Mouse (Mus musculus): ENCODE data around the gene Cfap161.

The Cfap161 gene

GRCm38 (mm10) chr7:83794705-83795104, at the start of gene Cfap161:
Gene Cfap161 (minus strand): TSS chr7:83794880.
- no peak for DNase-seq (ENCODE audit: low spot score)

GRCm38 (mm10) chr7:83842486-83843259, 48.0 kb upstream of the Cfap161 start:
- DNase-seq (ENCODE audit: low spot score), result no peak

DNA sequence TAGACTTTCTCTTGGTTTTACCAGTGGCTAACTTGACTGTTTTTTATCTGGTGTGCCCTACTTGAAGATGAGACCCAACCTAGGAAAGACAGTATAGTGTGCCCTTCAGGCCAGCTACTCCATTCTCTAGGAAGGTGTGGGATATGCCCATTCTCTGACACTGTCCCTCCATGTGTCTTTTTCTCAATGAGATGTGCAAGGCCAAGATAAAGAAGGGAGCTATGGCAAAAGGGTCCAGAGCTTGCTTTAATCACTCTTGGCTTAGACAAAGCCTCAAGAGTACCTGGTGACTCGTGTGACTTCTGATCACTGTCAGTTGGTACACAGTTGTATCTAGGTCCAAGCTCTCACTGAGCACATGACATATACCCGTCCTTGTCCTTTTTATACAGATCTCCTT, 45.4 kb upstream of the Cfap161 start:
- DNase-seq (ENCODE audit: low spot score), result no peak

- DNase-seq (ENCODE audit: low spot score), result no peak
Observed at GRCm38 (mm10) chr7:83838525-83839224, 44.0 kb upstream of the Cfap161 start.

DNA sequence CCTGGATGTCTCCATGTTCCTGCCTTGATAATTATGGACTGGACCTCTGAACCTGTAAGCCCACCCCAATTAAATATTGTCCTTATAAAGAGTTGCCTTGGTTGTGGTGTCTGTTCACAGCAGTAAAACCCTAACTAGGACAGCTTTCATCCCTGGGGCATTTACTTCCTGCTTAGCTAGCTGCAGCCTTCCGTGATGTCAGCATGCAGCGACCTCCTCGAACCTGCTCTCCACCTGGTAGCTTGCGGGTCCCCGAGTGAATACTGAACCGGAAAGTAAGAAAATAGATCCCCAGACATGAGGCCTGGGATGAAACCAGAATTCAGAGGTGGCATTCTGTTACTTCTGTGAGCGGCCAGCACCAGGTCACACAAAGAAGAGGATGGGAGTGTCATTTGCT, 34.7 kb upstream of the Cfap161 start:
- no peak for DNase-seq (ENCODE audit: low spot score)

- no peak for DNase-seq (ENCODE audit: low spot score)
Observed at GRCm38 (mm10) chr7:83827402-83828076, 32.9 kb upstream of the Cfap161 start.

DNA sequence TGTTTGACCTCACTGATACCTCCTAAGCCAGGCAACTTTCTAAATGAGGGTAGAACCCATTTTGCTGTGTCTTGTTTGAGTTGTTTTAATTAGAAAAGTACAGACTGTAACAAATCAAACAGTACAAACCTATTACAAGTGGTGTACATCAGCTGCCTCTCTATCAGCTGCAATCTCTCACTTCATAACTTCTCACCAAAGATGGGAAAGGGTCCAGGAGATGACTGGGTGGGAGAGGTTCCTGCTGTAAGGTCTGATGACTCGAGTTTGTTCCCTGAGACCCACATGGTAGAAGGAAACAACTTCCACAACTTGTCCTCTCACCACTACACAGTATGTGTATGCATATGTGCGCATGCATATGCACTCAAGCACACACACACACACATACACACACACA, 32.1 kb upstream of the Cfap161 start:
- DNase-seq (ENCODE audit: low spot score), result no peak

DNA sequence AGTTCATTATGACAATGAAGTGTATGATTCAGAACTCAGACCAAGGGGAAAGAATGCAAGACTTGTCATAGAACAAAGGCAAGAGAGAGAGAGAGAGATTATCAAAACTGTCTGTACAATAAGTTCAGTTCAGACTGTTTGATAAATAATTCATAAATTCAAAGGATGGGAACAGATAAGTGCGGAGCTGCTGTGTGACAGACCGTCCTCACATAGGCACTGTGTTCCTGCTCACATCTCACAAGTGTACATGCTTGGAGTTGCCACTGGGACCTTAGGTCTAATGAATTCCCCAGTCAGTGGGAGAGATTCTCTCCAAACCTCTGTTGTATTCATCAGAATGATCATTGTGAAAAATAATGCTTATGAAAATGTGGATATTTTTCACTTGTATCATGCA, 27.3 kb upstream of the Cfap161 start:
- DNase-seq (ENCODE audit: low spot score), result no peak

- DNase-seq (ENCODE audit: low spot score), result no peak
Observed at GRCm38 (mm10) chr7:83816886-83817285, 22.2 kb upstream of the Cfap161 start.

GRCm38 (mm10) chr7:83815646-83816045, 21.0 kb upstream of the Cfap161 start:
- DNase-seq (ENCODE audit: low spot score), result no peak

DNA sequence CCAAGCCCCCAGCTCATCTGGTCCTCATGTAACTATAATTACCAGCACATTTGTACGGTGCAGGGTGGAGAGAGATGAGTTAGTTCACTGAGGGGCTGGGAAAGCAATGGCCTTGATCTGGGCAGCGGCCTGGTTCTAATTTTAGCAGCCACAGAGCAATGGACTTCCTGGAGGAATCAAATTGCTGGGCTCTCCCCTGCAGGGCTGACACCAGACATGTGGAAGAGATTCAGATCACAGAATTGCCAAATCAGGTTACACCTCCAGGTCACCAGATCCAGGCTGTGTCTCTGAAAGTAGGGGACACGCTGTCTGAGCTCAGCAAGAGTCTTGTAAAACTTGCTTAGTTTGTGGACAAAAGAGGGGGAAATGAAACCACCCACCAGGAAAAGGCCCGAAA, 19.3 kb upstream of the Cfap161 start:
- DNase-seq (ENCODE audit: low spot score), result no peak

DNA sequence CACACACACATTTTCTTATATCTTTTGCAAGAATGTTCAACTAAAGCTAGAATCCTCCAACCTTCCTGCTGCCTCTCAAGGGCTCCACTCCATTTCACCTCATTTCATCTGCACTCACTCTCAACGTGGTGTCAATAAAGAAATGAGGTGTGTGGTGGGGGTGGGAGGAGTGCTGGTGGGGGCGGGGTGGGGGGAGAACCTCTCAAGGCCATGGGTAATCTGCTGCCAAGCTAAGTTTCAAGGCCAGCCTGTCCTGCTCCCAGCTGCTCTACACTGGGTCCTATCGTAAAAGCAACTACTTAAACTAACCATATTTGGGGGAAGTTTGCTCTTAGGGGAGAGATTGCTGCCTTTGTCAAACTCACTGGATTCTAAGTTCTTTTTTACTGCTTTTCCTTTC, 18.8 kb upstream of the Cfap161 start:
- DNase-seq (ENCODE audit: low spot score), result no peak

DNA sequence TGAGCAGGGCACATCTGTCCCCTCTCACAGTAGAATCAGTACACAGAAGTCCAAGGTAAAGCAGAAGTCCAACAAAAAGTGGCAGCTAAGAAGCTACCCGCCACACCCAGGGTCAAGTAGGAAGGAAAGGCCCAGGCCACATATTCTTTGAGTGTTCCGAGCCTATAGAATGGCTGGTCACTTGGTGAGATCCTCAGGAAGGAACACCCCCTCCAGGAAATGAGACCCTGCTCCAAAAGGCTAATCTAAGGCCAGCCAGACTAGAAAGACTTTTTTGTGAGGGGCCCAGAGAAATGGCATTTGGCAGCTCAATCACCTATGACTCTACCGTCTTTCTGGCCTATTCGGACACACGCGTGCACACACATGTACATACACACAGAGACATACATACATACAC, 18.3 kb upstream of the Cfap161 start:
- no peak for DNase-seq (ENCODE audit: low spot score)

DNA sequence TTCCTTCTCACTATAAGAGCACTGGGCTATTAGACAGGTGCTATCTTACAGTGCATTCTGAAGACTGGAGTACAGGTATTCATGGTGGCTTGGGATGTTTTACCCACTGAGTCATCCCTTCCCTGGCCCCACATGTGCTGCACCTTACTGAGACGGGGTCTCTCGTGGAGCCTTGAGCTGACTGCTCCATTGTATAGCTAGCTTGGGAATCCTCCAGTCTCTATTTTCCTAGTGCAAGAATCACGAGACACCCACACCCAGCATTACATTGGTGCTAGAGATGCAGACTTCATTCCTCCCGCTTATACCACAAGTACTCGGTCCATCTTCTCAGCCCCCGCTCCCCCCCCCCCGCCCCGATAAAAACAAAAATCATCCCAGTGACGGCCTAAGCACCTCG, 17.9 kb upstream of the Cfap161 start:
- no peak for DNase-seq (ENCODE audit: low spot score)

- no peak for DNase-seq (ENCODE audit: low spot score)
Observed at GRCm38 (mm10) chr7:83811916-83812315, 17.2 kb upstream of the Cfap161 start.

GRCm38 (mm10) chr7:83811461-83811860, 16.8 kb upstream of the Cfap161 start:
- DNase-seq (ENCODE audit: low spot score), result no peak

DNA sequence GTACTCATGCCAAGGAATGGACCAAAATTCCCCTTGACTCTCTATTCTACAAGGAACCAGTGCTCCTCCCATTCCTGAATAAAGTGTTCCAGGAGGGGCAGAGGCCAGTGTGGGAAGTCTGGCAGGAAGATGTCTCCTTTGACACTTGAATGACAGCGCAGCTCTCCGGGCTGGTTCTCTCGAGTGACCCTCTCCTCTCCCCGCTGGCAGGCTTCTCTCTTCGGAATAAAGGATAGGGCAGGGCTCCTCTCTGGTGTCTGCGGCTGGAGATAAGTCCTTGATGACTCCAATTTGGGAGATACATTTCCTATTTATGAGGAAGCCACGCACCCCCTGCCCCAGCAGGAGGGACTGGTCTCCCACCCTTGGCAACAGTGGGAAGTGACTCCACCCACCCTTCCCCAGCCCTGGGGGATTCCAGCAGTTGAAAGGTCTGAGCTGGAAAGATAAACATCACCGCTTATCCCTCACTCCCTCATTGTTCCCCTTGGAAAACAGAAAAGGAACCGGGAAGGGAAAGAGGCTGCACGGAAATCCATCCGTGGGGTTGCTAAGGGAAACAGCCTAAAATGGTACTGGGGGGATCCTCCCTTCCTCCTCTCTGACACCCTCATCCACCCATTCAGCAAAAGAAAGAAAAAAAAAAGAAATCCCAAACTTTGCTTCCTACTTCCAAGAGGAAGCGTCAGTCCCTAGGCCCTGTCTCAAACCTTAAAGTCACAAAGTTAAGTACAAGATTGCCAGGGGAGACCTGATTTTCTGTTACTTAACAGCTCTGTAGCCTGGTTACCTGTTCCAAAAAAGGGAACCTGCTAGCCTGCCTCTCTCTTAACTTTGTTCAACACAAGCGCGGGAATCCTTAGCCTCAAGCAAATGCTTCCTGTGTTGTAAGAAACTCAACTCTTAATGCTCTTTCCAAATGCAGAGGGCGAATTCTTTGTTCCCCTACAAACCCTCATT, 15.7 kb upstream of the Cfap161 start:
- DNase-seq (ENCODE audit: low spot score), result no peak

DNA sequence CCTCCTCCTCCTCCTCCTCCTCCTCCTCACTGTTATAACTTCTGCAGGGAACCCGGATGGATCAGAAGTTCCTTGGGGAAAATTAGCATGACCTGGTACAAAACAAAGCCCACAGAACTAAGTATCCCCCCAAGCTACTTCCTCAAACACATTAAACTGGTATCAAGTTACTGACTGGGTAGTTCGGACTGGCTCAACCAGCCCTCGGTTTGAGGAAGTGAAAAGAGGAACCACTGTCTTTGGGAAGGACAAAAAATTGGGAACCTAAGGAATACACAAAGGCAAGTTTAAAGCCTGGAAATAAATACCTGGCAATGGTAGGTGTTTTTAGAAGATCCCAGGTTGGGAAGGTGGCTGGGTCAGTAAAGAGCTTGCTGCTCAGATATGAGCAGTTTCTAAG, 15.0 kb upstream of the Cfap161 start:
- no peak for DNase-seq (ENCODE audit: low spot score)

DNA sequence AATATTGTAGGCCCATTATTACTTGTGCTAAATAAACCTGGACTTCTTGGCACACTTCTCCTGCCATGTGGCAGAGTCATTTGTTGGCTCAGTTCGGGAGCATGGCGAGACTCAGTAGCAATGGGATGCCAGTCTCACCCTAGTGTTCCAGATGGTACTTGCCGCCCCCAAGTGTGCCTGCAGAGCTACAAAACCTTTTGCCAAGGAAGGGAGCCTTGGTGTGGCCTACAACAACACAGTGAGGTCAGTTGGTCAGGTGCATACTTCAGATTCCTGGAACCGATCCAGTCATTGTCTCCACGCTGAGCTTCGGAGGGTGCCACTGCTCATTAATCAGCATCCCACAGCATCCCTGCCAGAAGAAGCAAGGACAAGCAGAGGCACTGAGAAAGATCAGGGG, 14.4 kb upstream of the Cfap161 start:
- DNase-seq (ENCODE audit: low spot score), result no peak

DNA sequence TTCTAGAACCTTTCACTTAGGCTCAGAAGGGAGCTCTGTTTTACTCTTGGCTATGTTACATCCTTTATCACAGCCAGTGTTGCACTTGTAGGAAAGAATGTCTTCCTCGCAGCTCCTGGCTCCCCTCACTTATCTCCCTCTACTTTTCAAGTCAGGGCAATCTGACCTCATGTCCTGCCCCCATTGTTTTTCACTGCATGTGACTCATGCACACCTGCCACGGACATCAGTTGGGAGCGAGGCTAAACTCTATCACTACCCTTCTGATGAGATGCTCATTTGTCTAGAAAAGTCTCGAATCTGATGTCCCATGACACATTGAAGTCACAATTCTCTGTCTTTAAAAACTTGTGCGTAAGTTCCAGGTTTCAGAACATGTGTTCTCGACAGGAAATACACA, 12.3 kb upstream of the Cfap161 start:
- no peak for DNase-seq (ENCODE audit: low spot score)

GRCm38 (mm10) chr7:83803777-83804176, 9.1 kb upstream of the Cfap161 start:
- DNase-seq (ENCODE audit: low spot score), result no peak

DNA sequence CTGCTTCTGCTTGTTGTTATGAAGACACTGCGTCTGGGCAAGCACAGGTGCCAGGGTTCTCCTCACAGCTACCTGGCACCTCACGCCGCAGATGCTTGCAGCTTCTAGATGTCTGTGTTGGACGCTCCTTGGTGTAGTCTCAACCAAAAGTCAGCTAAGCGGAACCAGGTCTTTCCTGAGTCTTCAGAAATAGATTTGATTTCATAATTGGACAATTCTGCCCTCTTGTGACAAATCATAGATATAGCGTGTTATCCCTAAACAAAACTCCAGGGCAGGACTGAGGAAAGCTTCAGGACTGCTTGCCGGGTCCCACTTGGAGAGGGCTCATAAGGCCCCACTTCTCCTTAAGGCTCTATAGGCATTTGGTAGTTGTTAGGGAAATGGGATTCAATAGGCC, 7.8 kb upstream of the Cfap161 start:
- no peak for DNase-seq (ENCODE audit: low spot score)
